Mouse (Mus musculus): Measurements from ENCODE around the gene Med20.

- TF ChIP-seq GATA1 (IDR thresholded peaks at IDR 0.05; ENCODE audit: borderline replicate concordance, low read length) (no peak), FLI1 (IDR thresholded peaks at IDR 0.05; ENCODE audit: low read length) (no peak)
Observed at GRCm38 (mm10) chr17:47616119-47616518, 4.7 kb downstream of the Med20 start.

Measured in megakaryocyte, embryonic 14.5 days (primary cell).